Mouse (Mus musculus): Measurements from ENCODE around the gene Gatd1.

- TF ChIP-seq CTCF (IDR thresholded peaks at IDR 0.05; ENCODE audit: borderline replicate concordance, insufficient read depth, low read length) (no peak), POLR2A (IDR thresholded peaks at IDR 0.05; ENCODE audit: low read depth, low read length) (0 out of 2 replicates have a peak, but pooled peaks have one; percentile 19)
Observed at GRCm38 (mm10) chr7:141413331-141413730, 605 bp downstream of the Gatd1 start.
